Mouse (Mus musculus): ENCODE data around the gene Ccdc171.

The Ccdc171 gene

DNA sequence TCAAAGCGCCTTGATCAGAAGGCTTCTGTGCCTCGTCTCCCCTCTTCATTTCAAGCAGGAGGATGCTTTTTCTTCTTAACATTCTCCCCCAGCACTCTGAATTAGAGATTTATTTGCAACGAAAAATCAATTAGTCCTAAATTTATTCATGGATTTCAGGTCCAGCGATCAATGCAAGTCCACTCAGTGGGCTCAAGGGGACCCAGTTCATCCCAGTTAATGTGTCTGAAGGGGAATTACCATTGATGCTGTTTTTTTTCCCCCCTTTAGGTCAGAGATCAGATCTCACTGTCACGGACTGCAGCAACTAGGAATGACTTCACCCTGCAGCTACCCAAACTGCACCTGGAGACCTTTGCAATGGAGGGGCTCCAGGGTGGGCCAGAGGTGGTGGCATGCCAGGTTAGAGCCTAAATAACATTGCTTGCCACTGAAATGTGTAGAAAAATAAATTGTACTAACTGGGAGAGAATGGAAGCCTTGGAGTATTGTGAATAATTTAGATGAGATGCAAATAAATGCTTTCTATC is 269.6 kb downstream of the Ccdc171 start:
- DNase-seq (ENCODE audit: low spot score), result no peak

DNA sequence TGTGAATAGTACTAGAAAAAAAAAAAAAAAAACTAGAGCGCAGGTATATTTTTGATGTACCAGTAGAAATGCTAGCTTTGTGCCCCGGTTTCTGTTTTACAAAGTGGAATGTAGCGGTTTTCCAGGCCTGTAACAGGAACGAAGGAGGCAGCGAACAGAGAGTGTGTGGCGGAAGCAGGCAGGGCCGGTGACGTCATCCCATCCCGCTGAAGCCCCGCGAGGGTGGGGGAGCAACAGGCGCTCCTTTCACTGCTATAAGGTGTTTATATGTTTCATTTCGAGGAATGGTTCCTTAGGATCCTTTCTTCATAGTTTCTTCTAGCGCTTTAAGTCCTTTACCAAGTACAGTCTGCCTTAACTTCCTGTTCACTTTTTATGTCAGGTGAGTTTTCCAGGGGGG is 272.6 kb downstream of the Ccdc171 start:
- DNase-seq (ENCODE audit: low spot score), result no peak

DNA sequence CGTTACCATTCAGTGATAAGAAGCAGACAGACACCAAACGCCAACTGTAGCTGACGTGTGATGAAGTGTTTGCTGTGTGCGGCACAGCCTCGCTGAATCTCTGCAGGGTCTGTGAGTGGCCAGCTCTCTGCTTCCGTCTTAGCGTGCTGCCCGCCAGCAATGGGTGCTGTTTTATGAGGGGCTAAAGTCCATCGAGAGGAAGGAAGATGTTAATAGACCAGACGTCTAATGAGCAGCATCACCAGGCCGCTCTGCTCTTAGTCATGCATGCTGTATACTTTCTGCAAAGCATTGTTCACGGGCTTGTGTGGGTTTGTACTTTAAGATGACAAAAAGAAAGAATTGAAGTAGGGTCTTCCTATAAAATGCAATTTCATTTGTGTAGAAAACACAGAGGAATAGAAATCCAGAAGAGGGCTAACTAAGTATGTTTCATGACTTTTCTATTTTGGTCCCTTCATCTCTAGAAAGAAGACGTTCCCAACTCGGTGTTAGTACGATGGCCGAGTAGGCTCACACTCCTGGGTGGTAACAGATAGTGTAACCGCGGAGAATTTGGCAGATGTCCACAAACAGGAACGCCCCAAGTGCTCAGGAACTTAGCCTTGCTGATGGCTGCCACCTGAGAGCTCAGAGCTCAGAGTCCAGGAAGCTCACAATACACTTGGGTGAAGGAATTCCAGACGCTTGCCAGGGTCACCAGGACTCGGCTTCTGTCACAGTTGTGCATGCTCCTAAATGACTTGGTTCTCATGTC is 273.5 kb downstream of the Ccdc171 start:
- no peak for DNase-seq (ENCODE audit: low spot score)

DNA sequence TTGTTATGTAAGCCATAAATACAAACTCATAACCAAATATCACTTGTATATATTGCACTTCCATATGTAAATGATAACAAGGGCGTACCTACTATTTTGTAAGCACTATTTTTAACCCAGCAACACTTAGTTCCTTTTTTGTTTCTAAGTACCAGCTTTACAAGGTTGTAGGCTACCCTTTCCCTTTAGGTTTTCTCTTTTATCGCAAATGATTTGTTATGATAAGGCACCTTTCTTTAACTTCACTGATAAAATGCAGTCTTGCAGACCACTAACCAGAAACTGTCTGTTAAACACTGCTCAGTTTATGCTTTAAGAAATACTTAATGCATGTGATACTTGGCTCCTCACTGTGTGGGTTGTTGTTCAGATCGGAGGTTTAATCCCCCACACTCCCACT is 275.1 kb downstream of the Ccdc171 start:
- no peak for DNase-seq (ENCODE audit: low spot score)

DNA sequence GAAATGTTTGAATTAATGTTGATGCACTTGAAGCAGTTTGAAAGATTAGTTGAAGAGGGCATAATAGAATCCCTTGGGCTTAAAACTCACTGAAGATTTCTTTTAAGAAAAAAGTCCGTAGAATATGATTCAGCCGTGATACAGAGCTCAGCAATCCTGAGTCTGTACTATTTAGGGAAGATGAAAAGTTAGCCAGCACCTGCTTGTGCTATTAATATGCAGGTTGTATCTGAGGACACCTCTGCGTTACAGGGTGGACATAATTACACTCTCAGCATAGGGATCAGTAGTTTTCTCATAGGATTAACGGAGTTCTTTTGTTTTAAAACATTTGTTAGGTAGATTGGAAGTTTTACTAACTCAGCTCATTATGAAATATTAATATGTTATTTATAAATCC is 291.6 kb downstream of the Ccdc171 start:
- DNase-seq (ENCODE audit: low spot score), result no peak

DNA sequence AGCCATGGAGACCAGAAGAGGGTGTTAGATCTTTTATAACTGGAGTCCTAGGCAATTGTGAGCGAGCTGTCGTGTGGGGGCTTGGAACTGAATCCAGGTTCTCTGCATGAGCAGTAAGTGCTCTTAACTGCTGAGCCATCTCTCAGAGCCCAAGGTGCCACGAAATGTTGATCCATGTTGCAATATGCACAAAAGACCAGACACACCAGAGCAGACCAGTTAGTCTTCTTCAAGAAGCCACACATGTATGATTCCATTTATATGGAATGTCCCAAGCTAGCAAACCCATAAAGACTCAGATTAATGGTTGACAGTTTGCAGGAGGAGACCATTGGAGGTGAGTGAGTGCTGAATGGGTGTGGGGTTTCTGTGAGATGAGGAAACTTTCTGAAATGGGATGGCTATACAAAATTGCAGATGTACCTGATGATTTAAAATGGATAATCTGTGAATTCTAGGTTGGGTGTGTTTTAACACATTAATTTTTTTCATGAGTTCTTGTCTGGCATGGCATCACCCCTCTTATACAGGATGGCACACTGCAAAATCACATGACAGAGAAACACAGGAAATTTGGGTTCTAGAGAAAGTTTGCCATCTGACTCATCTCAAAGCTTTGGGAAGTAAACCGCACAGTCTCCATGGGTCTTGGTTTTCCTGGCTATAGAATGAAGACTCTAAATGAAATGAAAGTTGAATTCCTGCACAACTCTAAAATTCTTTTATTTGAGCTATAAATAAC is 304.5 kb downstream of the Ccdc171 start:
- DNase-seq (ENCODE audit: low spot score), result no peak

DNA sequence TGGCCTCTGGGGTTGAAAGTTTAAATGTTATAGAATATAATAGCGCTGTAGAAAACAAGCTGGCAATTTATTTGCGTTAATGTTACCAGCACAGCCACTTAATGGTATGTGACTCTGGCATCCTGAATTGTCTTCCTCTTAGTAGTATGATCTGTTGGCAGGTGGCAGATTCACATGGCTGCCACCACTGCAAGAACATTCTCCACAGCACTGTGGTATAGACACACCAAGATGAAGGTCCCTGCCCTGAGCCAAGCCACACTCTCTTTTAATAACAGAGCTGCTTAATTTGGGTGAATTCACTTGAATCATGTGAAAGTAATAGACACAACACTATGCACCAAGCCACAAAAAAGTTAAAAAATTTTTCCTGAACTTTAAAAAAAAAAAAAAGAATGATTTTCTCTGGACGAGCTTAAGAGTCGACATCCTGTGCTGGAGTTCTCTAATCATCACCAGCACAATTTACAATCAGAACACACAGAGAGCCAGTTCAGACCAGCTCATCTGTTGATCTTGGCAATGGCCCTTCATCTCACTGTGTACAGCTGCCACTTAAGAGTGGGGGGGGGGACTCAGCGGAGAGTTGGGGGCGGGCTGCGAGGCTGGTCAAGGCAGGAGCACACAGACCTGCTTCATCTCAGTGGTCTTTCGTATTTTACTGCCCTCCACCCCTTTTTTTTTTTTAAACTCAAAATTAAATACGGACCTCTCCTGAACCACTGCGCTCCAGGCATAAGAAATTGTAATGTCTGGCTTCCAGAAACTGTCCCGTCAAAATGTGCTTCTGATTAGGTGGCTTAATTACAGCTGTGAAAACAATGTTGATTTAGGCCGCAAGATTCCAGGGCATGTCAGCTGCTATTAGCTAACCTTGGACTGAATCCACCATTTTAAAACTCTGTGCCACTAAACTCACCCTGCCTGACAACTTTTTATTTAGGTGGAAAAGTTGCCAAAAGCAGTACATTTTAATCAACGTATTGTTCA is 305.8 kb downstream of the Ccdc171 start:
- DNase-seq (ENCODE audit: low spot score), result no peak

DNA sequence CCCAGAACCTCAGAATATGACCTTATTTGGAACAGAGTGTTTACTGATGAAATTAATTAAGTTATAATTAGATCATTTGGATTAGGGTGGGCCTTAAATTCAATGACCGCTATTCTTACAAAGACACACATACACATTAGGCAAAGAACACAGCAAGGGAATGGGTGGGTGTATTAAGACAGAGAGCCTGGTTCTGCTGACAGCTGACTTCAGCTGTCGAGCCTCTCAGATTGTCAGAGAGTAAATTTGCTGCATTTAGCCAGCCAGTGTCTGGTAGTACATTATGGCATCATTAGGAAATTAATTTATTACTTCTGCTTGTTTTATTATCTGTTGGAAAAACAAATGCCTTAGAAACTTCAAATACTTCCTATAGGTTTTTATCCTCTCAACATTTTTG is 313.7 kb downstream of the Ccdc171 start:
- no peak for DNase-seq (ENCODE audit: low spot score)

DNA sequence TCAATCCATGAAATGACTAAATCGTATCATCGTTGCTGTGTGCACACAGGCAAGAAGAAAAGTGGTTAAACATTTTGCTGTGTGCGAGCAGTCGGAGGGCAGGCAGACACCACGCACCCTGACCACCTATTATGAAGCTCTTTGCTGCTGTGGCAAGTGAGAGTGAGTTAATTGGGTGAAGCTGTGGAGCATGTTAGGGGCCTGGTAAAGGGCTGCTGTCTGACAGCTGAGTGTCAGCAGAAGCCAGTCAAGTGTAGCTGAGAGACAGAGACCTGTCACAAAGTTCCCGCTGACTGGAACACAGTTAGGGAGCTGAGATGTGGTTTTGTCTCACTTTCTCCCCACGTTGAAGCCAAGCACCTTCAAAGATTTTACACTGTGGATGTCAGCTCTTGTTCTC is 321.0 kb downstream of the Ccdc171 start:
- DNase-seq (ENCODE audit: low spot score), result no peak

DNA sequence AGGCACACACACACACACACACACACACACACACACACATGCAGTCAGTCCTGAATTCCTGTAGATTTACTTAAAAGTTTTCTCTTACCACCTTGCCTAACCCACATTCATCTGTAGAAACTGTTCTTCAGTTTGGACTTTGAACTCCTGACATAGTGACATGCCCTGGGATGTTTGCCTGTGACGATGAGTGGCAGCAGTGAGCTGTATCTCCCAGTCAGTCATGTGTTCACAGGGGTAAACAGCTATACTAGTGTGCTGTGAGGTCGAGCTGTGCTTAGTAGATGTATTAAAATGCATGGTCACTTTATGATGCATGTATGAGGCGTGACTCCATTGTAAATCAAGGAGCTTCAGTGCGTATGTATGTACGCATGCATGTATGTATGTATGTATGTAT is 328.5 kb downstream of the Ccdc171 start:
- DNase-seq (ENCODE audit: low spot score), result no peak

DNA sequence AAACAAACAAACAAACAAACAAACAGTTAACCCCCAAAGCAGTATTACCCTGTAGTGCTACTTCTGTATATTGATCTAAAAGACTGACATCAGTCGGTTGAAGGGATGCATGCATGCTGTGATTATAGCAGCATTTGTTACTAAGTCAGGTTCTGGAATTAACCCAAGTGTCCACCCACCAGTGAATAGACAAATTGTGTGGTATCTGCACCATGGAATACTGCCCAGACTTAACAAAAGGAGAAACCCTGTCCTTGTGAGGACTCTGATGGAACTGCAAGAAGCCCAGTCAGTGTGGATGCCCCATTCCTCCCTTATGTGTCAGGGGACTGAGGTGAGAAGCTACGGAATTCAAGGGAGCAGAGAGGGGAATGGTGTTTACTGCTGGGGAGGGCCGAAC is 336.4 kb downstream of the Ccdc171 start:
- DNase-seq (ENCODE audit: low spot score), result no peak

DNA sequence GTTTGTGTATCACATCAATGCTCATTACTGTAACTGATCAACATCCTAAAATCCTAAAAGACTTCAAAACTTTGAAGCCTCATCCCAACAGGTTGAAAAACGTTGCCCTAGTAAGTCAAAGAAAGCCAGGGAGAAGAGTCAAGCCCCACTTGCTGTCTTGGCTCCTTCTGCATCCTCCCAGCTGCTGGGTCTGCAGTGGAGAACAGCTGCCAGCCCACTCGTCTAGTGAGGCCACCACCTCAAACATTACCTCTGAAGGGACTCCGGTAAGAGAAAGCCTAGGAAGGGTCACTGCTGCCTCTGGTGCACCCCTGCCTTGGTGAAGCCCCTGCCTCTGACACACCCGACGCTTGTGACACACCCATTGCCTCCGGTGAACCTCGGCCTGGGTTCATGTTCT is 336.9 kb downstream of the Ccdc171 start:
- no peak for DNase-seq (ENCODE audit: low spot score)

DNA sequence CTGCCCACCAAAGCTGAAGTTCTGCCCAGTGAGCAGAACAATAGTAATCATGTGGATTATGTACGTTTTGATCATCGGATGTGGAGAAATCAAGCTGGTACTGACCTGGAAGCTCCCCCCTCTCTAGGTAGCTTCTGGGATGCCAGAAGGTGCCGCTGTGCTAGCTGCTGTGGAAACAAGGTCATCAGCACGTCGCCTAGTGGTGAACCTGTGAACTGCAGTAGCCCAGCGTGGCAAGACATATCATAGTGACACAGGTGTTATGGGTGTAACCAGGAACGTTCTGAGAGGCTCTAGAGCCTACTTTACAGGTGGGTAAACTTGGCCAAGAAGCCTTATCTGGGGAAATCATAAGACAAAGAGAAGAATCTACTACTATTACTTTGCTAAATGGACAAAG is 351.3 kb downstream of the Ccdc171 start:
- no peak for DNase-seq (ENCODE audit: low spot score)

DNA sequence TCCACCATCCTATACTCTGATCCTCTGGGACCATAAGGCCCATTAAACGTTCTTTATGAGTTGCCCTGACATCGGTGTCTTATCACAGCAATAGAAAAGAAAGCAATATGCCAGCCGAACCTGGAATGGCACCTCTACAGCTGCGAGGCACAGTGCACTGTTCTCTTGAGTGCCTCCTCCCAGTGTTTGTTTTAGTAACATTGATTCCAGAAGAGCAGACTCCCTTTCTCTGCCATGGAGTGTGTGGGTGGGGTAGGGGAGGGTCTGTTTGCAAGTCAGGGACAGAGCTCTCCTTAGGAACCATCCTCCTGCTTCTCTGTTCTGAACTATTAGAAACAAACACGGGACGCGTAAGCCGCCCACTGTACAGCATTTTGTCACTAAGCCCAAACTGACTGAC is 352.9 kb downstream of the Ccdc171 start:
- DNase-seq (ENCODE audit: low spot score), result no peak

DNA sequence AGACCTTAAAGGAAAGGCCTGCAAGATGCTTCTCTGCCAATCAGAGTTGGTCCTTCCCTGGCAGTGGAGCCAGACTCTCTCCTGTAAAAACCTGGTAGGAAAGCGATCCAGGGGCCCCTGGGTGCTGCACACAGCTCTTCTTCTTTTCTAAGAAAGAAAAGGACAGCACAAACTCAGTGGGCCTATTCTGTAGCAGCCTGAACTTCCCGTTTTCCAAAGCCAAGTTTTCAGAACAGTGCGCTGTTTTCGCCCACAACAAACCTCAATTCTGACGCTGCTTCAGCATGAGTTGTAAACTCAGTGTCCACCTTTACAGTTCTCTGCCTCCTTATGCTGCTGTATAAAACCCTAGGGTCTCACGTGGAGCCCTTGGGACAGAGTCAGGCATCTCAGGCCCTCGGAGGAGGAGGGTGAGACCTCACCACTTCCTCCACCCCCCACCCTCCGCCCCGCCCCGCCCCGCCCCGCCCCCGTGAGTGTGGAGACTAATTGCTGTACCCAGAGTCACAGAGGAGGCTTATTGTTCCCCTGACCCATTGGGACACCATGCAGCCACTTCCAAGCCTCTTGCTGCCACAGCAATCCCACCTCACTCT is 363.2 kb downstream of the Ccdc171 start:
- DNase-seq (ENCODE audit: low spot score), result no peak

DNA sequence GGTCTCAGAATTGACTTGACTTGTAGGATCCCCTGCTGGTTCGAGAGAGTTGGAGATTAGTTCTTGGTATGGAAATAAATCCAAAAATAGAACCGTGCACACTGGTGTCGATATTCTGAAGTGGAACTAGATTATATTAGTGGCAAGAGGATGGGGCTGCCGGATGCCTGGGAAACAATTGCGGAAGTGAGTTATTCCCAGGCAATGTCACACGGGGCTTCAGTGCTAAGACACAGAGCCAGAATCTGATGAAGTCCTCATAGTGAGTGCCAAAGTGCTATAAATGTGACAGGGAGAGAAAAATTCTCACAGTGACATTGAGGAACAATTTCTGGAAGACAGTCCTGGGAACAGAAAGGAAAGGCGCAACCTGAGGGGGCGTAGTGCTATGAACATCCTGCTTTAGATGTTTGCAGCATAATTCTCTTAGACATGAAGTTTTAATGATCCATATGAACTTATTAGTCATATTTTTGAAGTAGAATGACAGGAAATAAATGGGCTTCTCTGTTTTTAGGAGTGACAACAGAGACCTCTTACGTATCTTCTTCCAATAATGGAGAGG is 376.8 kb downstream of the Ccdc171 start:
- DNase-seq (ENCODE audit: low spot score), result no peak

Data from left cerebral cortex, adult 11 months (tissue).